Mouse (Mus musculus) 3134 (cell line): ENCODE data around the gene Kcnd3.

Experiments used
- DNase-seq: peaks from one replicate; pipeline ENCODE4 v3.0.0-alpha.2; 2011; ENCODE audit warnings: low spot score; ENCODE audit not compliant: insufficient read length; ENCODE audit errors: extremely low read depth

Gene Kcnd3

GRCm38 (mm10) chr3:105453214-105453950 lies 1.3 kb downstream of the Kcnd3 start:
- DNase-seq: no peak

- DNase-seq: no peak
Observed at GRCm38 (mm10) chr3:105457657-105458056, 5.5 kb downstream of the Kcnd3 start.

GRCm38 (mm10) chr3:105466538-105466937 lies 14.4 kb downstream of the Kcnd3 start:
- no peak for DNase-seq

- no peak for DNase-seq
Observed at GRCm38 (mm10) chr3:105472564-105472963, 20.4 kb downstream of the Kcnd3 start.

GRCm38 (mm10) chr3:105476408-105476807 lies 24.3 kb downstream of the Kcnd3 start:
- no peak for DNase-seq

GRCm38 (mm10) chr3:105478876-105479275 lies 26.7 kb downstream of the Kcnd3 start:
- no peak for DNase-seq

GRCm38 (mm10) chr3:105481419-105481818 lies 29.3 kb downstream of the Kcnd3 start:
- DNase-seq: no peak

- no peak for DNase-seq
Observed at GRCm38 (mm10) chr3:105483651-105484052, 31.5 kb downstream of the Kcnd3 start.

GRCm38 (mm10) chr3:105487171-105487570 lies 35.0 kb downstream of the Kcnd3 start:
- DNase-seq: no peak

GRCm38 (mm10) chr3:105489607-105490006 lies 37.5 kb downstream of the Kcnd3 start:
- peak; percentile 21 for DNase-seq

- DNase-seq: no peak
Observed at GRCm38 (mm10) chr3:105494886-105495285, 42.8 kb downstream of the Kcnd3 start.

GRCm38 (mm10) chr3:105496216-105496615 lies 44.1 kb downstream of the Kcnd3 start:
- DNase-seq: no peak

- no peak for DNase-seq
Observed at GRCm38 (mm10) chr3:105496935-105497334, 44.8 kb downstream of the Kcnd3 start.

- DNase-seq: no peak
Observed at GRCm38 (mm10) chr3:105501071-105501470, 48.9 kb downstream of the Kcnd3 start.

- DNase-seq: no peak
Observed at GRCm38 (mm10) chr3:105504272-105504671, 52.1 kb downstream of the Kcnd3 start.

- DNase-seq: no peak
Observed at GRCm38 (mm10) chr3:105505161-105505872, 53.2 kb downstream of the Kcnd3 start.

- no peak for DNase-seq
Observed at GRCm38 (mm10) chr3:105505873-105506170, 53.7 kb downstream of the Kcnd3 start.

- DNase-seq: no peak
Observed at GRCm38 (mm10) chr3:105506592-105506991, 54.5 kb downstream of the Kcnd3 start.

- no peak for DNase-seq
Observed at GRCm38 (mm10) chr3:105509321-105509720, 57.2 kb downstream of the Kcnd3 start.

GRCm38 (mm10) chr3:105511836-105512235 lies 59.7 kb downstream of the Kcnd3 start:
- DNase-seq: no peak

GRCm38 (mm10) chr3:105514215-105514614 lies 62.1 kb downstream of the Kcnd3 start:
- DNase-seq: no peak

GRCm38 (mm10) chr3:105515035-105515434 lies 62.9 kb downstream of the Kcnd3 start:
- no peak for DNase-seq
